Mouse (Mus musculus): ENCODE results near the gene Ica1l.

Ica1l gene

GRCm38 (mm10) chr1:59966171-59966785 is 76.7 kb downstream of the Ica1l start:
- DNase-seq (ENCODE audit: low spot score): no peak

GRCm38 (mm10) chr1:59959941-59960340 is 83.0 kb downstream of the Ica1l start:
- DNase-seq (ENCODE audit: low spot score): no peak

GRCm38 (mm10) chr1:59957206-59957605 is 85.8 kb downstream of the Ica1l start:
- no peak for DNase-seq (ENCODE audit: low spot score)

- DNase-seq (ENCODE audit: low spot score): no peak
Measured at GRCm38 (mm10) chr1:59947509-59947908, 95.5 kb downstream of the Ica1l start.

GRCm38 (mm10) chr1:59945969-59946368 is 97.0 kb downstream of the Ica1l start:
- DNase-seq (ENCODE audit: low spot score): no peak

GRCm38 (mm10) chr1:59943825-59944224 is 99.2 kb downstream of the Ica1l start:
- no peak for DNase-seq (ENCODE audit: low spot score)

- DNase-seq (ENCODE audit: low spot score): no peak
Measured at GRCm38 (mm10) chr1:59942057-59942790, 100.8 kb downstream of the Ica1l start.

GRCm38 (mm10) chr1:59941063-59941462 is 101.9 kb downstream of the Ica1l start:
- no peak for DNase-seq (ENCODE audit: low spot score)

GRCm38 (mm10) chr1:59932991-59933390 is 110.0 kb downstream of the Ica1l start:
- no peak for DNase-seq (ENCODE audit: low spot score)

Measured in testis, postnatal 10 days (tissue).